9 mouse cellular contexts compared by ENCODE assay signal in genomic region chr5:115181248-115181940, GRCm38 (mm10). TPM values are rescaled to one million over a fixed set of nuclear protein-coding genes. Genes with fewer than 3 reads are reported as not detected.
DNase-seq lines count a peak whose midpoint lies in the region; ATAC-seq and TF ChIP-seq lines count a peak whose summit lies in the region.
"Had no signal": no experiment of that assay in that cellular context is flagged by ENCODE, and none has a peak within 500 bp of the region (broad histone marks: within the 10 kb centered on the region; RNA-seq: fewer than 3 reads in every experiment).

No protein-coding gene starts in this region.

- DNase-seq in liver, postnatal 0 days = no peak
- DNase-seq in liver = no peak
- DNase-seq in cerebellum, adult 11-12 months = peak; percentile 82
- peak; percentile 78 for DNase-seq in kidney, adult 9 months
- peak; percentile 51 for DNase-seq in testis, postnatal 14 days (ENCODE audit: low spot score)
- DNase-seq in spleen, postnatal 36 days (ENCODE audit: low spot score in 2 of 2) = no peak
- no peak for DNase-seq in layer of hippocampus, postnatal 10 days (ENCODE audit: low spot score in 2 of 2)
- DNase-seq in spleen, adult 18-20 months = no peak

- H3K9ac ChIP-seq in liver, postnatal 0 days (replicated peaks) = no peak overlapping the region

- no peak overlapping the region for H3K4me2 ChIP-seq in liver, postnatal 0 days (ENCODE audit: low read depth, low read length)

- no peak for TF ChIP-seq EP300 in liver, postnatal 0 days (IDR thresholded peaks at IDR 0.05; ENCODE audit: low read depth)

- no peak for TF ChIP-seq CTCF in liver, postnatal 0 days (IDR thresholded peaks at IDR 0.05; ENCODE audit: low read depth)

- no peak overlapping the region for H3K4me3 ChIP-seq in liver, postnatal 0 days (ENCODE audit: low read depth, low read length)

- H3K27me3 ChIP-seq in liver, postnatal 0 days (ENCODE audit: insufficient read depth, low read length) = peaks cover 27% of the 10 kb centered on the region

- peak; percentile 5; the same call in 1 of the 2 replicates for ATAC-seq in liver, postnatal 0 days

- WGBS in liver, postnatal 0 days (ENCODE audit: insufficient replicate concordance) = 63% methylated on average over 13 of the region's 13 CpGs

- no peak overlapping the region for H3K27ac ChIP-seq in liver, postnatal 0 days (ENCODE audit: low read depth)

- no peaks in the 10 kb centered on the region; the same call in 1 of the 2 replicates for H3K4me1 ChIP-seq in liver, postnatal 0 days (ENCODE audit: insufficient read depth)

- no peaks in the 10 kb centered on the region for H3K9me3 ChIP-seq in liver, postnatal 0 days (ENCODE audit: low read length)

- H3K36me3 ChIP-seq in liver, postnatal 0 days (replicated peaks; ENCODE audit: insufficient read depth, low read length) = no peaks in the 10 kb centered on the region

RNA-seq across cellular contexts. Expression of gene Cabp1, which starts 12.8 kb away (rescaled TPM):
- polyA plus RNA-seq in liver, postnatal 0 days (2015; fragmentation: Nextera tagmentation; extraction: Ambion mirVana) = not detected in 2 replicates
- total RNA-seq in layer of hippocampus, postnatal 10 days (2021) = 10 to 100 TPM; 78.5 to 79.5 TPM
- total RNA-seq: hematopoietic stem cell, adult 5-6 weeks had no signal

RNA-seq across cellular contexts. Expression of gene Mlec, which starts 23.4 kb away (rescaled TPM):
- polyA plus RNA-seq in liver, postnatal 0 days (2015; fragmentation: Nextera tagmentation; extraction: Ambion mirVana) = 8.2 and 10.1 TPM in 2 replicates
- 10 to 100 TPM; 75.1 to 78.2 TPM for total RNA-seq in layer of hippocampus, postnatal 10 days (2021)

RNA-seq across cellular contexts. Expression of gene Unc119b, which starts 46.6 kb away (rescaled TPM):
- 6.9 and 8.0 TPM in 2 replicates for polyA plus RNA-seq in liver, postnatal 0 days (2015; fragmentation: Nextera tagmentation; extraction: Ambion mirVana)
- 10 to 100 TPM; 26.7 to 29.8 TPM for total RNA-seq in layer of hippocampus, postnatal 10 days (2021)

RNA-seq across cellular contexts. Expression of gene Pop5, which starts 54.2 kb away (rescaled TPM):
- polyA plus RNA-seq in liver, postnatal 0 days (2015; fragmentation: Nextera tagmentation; extraction: Ambion mirVana) = 58.7 and 61.8 TPM in 2 replicates
- 10 to 100 TPM; 51.1 to 61.8 TPM for total RNA-seq in layer of hippocampus, postnatal 10 days (2021)

Comparison
In these comparisons a context has a peak if more than half of its experiments do, and no peak if none do; other contexts are left out.
1. DNase-seq: peak in cerebellum, adult 11-12 months (single experiment), kidney, adult 9 months (single experiment) and testis, postnatal 14 days (single experiment); none in liver, postnatal 0 days (single experiment), liver (single experiment), spleen, postnatal 36 days (0 of 2), layer of hippocampus, postnatal 10 days (0 of 2) and spleen, adult 18-20 months (0 of 2).